Mouse (Mus musculus) megakaryocyte progenitor cell, adult 5-6 weeks (primary cell): ENCODE data around the gene Zfp451. TPM values are rescaled to one million over a fixed set of nuclear protein-coding genes. Genes with fewer than 3 reads are reported as not detected.
A peak's percentile ranks its signal among the peaks of the same experiment; 100 is the strongest.
"Not testable (repeated sequence)": the region's sequence is repeated elsewhere in the genome, so short reads cannot be mapped to it uniquely, and the experiment has no call there.

Experiments
- ATAC-seq: replicated peaks from 2 replicates; pipeline ENCODE4 v1.8.0; 2016; ENCODE audit warnings: mild to moderate bottlenecking, moderate TSS enrichment, inconsistent platforms; ENCODE audit not compliant: poor library complexity
- total RNA-seq, 2 experiments: library from RNA; stranded (forward) in 1 of 2; stranded (reverse) in 1 of 2; fragments of 157-497, 149-512 nt in 1 of 2; fragments of 200-1000 nt in 1 of 2; gene quantifications; 2 replicates each; pipeline versions ENCODE4 v1.2.3 to v1.2.4; 2015 to 2017

Zfp451 gene
- total RNA-seq, 2 experiments from 2014 or later: 19.9 to 53.9 TPM

DNA sequence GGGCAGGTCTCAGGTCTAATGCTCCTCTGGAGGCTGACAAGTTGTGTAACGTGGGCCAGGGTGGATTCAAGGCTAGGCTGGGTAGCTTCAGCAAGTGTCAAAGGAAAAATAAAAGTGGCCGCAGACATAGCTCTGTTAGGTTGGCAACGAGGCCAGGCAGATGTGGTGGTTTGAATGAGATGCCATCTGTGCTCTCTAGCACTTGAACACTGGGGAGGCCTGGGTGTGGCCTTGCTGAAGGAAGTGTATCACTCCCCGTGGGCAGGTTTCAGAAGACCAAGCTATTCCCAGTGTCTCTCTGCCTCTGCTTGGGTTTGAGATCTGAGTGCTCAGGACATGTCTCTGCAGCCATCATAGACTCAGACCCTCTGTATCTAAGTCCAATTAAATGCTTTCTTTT, 55.9 kb downstream of the Zfp451 start:
- peak; percentile 49 for ATAC-seq

DNA sequence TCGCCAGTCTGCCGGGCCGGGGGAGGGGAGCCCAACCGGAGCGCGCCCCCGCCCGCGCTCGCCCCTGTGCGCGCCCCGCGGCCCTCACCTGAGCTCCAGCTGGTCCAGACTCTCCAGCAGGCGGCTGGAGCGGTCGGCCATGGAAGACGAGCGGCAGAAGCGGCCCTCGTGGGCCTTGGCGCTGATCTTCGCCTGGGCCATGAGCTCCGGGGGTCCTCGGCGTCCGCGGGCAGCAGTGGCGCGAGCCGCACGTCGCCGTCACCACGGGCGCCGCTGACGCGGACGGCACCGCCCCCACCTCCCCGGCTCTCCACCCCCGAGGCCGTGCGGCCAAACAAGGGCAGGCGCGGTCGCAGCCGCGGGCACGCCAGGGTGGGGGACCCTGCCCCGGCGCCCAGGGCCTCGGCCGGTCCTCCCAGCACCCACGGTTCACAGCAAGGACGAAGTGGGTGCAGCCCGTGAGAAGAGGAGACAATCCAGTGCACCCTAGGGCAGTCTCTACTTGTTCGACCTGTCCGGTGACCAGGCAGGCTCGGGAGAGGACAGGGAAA, 56.8 kb downstream of the Zfp451 start, which contains the start of gene Bag2:
Bag2 (minus strand) TSS at position 305 of the 551 bp plus-strand sequence.
- ATAC-seq: peak; percentile 60

DNA sequence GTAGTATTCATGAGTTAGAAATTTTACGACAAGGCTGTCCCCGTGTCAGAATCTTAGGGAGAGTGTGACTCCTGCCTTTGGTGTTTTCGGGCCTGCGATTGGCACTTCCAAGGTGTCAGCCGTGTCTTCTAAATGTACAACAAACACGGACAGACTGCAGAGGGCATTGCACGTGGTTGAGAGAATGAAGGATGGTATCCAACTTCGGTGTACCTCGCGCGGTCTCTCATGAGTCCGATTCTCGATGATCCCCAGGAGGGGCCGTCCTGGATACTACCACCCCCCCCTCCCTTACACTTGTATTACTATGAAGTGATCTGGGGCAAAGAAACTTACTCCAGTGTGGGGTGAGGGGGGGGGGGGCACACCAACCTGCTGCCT, 57.4 kb downstream of the Zfp451 start:
- no peak for ATAC-seq

DNA sequence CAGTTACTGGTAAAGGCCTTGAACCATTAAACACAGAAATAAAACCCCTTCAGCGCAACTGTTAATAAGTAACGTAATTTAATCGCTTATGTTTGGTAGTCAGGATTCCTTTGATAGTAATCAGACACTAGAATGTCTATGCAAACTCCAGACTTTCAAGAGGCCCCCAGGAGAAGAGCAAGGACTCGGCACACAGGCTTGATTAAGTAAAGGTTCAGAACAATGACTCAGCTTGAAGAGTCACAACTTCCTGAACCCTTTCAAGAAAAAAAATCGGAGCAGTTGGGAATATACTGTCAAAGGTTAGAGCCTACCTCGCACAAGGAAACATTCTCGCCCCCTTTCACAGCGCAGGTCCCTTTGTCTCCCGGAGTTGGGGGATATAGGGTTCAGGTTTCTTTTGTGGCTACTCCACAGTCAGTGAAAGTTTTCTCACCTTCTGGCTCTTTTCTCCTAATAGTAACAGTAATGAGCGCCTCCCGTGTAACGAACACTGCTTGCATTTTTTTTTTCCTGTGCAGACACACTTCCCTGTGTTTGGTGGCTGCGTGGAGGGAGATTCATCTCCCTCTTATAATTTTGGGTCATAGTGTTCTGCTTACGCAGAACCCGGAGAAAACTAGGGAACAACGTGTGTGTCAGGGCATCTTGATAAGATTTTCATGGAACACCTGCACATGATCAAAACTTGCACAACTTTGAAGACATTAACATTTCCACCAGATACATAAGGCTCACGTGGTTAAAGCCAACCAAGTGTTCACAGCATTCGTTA, 58.0 kb downstream of the Zfp451 start:
- ATAC-seq: peak; percentile 26

DNA sequence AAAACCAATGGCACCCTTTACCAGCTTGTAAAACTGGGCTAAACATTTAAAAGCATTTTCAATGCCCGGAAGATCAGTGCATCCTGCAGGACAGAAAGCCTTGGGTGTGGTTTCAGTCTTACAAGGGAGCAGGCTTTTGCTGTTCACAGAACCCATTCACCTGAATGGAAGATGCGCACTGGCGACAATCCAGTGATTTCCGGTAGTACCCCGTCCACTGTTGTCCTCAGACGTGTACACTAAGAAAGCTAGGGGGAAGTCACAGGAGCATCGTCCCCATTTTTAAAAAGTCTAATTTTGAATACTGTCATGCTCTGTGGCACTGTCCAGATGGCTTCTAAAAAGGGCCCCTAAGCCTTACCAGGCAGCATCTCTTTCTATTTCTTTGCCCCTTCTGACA, 58.6 kb downstream of the Zfp451 start:
- no peak for ATAC-seq

DNA sequence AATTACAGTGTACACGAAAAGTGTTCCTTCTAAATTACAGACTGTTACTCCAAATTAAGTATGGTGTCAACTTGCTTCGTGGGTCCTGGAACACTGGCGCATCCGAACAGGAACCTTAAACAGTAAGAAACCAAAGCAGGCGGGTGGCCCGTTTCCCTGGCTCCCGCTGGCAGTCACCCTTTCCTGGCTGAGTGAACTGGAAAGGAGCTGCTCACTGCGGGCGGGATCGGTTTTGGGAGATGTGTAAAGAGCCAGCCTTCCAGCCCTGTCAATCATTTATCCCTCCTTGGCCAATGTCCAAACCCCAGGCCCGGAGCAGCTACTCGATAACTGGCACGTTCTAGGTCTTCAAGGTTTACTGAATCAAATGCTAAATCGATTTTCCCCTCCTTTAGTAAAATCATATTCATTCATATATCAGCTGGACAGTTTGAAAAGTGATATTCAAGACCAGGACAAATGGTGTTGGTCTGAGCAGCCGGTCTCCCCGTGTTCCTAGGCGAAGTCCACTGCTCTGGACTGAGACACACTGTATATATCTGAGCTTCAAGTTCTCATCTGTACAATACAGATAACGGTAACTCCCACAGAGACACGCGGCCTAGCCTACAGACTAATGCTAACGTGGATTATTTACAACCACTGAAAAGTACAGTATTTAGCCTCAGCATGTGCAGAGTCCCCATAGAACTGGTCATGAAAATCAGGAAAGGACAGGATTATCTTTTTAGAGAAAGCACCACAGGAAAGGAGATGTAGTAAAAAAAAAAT, 59.2 kb downstream of the Zfp451 start:
- peak; percentile 43 for ATAC-seq

DNA sequence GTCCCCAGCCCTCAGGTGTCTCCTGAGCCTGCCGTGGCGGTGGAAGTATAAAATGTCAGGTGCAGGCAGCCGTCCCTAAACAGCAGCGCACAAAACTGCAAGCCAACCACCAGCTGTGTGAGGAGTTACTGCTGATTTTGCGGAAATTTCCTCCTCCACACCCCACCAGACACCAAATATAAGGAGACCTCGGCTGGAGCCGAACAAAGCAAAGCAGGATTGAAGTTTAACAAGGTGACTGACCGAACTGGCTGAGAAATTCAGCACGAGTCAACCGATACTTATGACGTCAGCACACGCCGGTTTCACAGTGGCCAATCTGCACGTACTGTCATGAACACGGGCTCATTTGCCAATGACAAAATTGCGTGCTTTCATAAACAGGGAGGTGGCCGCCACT, 60.3 kb downstream of the Zfp451 start:
- no peak for ATAC-seq

DNA sequence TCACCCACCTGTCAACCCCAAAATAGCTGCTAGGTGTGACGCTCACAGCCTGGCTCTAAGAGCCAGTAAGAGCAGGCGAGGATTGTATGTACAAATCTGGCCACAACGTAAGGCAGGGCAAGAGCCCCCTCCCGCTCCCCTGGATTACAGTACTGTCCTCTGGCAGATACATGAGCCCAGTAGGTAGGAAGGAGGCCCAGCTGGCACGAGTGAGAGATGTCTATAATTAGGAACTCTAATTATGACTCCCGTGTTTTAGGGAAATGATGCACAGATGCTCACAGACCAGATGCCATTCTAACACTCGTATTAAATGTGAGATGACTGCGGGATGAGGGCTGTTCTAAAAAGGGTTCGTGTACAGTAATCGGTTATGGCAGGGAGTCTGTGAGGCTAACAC, 63.1 kb downstream of the Zfp451 start:
- ATAC-seq: no peak

DNA sequence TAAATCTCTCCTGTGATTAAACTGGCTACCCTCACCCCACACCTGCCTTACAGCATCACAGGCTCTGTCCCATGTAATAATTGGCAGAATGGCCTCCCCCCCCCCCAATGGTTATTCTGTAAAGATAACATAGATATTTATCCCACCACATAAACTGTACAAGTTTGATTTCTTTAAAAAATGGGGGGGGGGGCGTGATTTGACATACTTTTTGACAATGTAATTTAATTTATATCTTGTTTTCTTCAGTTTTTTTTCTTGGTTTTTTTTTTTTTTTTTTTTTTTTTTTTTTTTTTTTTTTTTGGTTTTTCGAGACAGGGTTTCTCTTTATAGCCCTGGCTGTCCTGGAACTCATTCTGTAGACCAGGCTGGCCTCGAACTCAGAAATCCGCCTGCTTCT, 64.7 kb downstream of the Zfp451 start:
- ATAC-seq: not testable (repeated sequence)

DNA sequence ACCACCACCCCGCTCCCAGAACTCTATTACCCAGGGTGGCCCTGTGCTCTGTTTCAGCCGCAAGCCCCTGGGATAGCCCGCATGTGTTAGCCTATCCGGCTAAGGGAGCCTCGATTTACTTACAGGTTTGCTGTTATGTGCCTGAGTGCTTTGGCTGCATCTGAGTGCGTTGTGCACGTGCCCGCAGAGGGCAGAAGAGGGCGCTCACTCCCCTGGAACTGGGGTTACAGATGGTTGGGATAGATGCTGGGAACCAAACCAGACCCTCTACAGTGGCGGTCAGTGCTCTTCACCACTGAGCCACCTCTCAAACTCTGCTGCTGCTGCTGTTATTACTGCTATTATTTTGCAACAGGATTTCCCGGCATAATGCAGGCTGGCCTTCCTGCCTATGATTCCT, 65.3 kb downstream of the Zfp451 start:
- ATAC-seq: no peak

DNA sequence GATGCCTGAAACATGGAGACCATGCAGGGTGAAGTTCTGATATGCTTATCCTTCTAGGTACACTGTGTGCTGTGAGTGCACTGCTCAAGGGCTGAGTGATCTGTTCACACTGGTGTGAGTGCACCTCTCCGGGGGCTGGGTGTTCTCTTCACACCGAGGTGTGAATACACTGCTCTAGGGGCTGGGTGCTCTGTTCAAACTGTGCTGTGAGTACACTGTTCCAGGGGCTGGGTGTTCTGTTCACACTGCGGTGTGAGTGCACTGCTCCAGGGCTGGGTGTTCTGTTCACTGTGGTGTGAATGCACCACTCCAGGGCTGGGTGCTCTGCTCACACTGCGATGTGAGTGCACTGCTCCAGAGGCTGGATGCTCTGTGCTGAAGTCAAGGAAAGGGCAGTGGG, 68.5 kb downstream of the Zfp451 start:
- ATAC-seq: no peak

DNA sequence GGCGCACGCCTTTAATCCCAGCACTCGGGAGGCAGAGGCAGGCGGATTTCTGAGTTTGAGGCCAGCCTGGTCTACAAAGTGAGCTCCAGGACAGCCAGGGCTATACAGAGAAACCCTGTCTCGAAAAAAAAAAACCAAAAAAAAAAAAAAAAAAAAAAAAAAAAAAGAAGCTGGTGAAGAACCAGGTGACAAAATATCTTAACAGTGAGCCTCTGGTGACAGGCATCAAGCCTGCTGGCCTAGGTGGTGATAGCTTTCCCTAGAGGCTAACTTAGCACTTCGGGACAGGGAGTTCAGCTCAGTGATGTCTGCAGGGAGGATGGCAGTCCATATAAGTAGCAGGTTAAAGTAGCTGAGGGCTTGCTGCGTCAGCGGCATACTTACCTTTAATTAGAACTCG, 69.6 kb downstream of the Zfp451 start:
- not testable (repeated sequence) for ATAC-seq

DNA sequence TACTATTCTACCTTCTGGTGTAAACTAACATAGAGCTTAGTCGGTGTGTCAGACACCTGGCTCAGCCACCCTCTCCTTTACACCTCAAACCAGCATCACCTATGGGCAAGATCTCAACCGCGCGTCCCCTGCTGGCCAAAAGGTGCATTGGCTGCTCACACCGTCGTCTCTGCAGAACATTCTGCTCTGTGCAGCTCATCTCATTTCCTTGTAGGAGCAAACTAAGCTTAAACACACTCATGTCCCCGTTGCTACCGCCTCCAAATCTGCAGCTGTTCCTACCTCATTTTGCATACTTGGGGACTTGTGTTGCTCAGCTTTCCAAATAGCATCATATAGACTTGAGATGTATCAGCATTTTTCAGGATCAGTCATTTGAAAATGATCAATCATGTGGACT, 71.5 kb downstream of the Zfp451 start:
- peak; percentile 55 for ATAC-seq

DNA sequence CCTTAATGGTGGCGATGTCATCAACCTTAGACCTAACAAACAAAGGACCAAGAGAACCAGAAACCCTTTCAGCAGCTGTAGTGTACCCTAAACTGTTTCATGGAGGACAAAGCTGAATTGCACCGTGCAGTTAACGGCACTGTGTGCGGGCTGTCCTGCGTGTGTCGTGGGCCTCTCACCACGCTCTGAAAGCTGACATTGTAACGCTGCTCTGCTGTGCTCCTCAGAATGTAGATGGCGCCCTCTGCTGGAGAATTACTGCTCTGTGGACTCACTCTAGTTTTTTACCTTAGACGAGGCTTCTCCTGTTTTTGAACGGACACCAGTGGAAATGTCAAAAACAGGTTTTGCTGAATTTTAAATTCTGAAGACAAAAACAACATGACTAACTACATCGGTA, 75.1 kb downstream of the Zfp451 start:
- ATAC-seq: peak; percentile 79

DNA sequence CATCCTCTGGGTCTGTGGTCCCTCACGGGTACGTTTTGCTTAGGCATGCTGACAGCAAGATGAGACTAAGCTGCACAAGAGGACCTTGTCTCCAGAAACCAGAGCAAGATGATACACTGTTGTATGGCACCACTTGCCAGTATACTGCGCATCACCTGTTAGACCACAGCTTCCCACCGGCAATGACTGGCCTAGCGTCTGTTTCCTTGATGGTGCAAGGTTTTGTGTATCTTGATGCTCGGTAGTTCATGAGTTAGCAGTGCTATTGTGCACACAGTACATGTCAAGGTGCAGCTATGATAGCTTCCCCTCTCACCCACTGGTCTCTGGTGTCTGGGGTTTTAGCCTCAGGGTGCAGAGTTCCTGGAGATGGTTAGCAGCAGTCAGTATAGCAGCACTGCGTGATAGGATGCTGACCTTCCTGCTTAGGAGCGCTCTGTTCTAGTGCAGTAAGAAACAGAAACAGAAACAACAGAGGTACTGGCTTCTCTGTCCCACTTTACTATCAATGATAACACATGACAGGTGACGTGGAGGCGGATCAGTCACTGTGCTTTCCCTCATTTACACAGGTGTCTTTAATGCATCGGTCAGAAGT, 75.6 kb downstream of the Zfp451 start:
- peak; percentile 58 for ATAC-seq

DNA sequence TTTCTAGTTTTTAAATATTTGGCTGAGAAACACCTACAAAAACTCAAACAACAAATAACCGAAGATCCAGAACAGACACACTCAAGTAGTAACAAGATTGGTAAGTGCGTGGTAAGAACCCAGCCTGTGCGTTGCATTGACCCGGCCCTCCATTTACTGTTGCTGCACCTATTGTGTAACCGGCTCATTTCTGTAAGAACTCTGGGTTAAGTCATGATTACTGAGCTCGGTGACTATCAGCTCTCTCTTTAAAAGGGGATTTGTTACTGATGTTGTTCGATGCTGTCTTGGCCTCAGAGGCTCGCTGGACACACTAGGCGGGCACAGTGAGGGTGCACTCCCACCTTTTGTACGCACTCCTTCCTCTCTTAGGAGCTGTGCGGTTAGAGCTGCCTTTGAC, 76.1 kb downstream of the Zfp451 start:
- peak; percentile 47 for ATAC-seq

DNA sequence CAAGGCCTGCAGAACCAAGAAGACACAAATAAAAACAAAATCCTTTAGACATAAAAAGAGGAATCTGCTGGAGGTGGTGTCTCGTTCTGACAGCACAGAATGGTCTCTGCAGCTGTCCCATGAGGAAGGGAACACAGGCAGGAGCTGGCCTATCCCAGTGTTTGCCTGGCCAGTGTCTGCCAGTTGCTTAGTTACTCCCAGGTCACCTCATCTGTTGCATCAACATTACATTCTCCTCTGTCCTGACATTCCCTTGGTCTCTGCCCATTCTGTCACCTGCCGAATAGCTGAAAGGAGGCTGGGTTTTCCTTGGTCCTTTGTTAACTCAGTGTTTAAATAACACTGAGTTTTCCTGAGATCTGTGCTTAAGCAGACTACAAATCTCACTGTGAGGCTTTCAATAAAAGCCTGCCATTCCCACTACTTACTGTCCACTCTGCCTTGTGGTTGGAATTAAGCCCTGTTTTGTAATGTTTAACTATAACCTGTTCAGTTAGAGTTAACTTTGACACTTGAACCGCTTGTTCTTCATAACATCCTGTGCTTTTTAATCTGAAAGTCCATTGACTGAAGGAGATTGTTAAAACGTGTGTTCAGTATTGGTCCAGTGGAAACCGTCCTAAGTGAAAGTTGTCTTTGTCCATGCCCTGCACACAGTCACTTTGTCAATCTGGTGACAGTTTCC, 80.3 kb downstream of the Zfp451 start:
- no peak for ATAC-seq

DNA sequence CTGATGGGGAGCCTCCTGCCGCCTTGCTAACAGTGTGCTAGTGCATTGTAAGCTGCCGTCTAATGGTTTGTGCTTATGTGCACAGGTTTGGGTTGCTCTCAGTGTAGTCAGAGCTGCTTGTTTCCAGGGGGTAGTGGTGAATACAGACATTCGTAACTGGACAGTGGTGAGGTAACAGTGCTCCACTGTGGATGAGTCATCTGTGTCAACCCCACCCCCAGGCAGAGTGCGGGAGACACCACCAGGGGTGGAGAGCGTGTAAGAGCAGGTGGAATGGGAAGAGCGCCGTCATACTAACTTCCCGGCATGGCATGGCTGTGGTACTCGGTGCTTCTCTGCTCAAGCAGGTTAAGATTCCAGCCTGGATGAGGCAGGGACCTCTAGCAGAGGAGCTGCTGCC, 81.4 kb downstream of the Zfp451 start:
- peak; percentile 65 for ATAC-seq

DNA sequence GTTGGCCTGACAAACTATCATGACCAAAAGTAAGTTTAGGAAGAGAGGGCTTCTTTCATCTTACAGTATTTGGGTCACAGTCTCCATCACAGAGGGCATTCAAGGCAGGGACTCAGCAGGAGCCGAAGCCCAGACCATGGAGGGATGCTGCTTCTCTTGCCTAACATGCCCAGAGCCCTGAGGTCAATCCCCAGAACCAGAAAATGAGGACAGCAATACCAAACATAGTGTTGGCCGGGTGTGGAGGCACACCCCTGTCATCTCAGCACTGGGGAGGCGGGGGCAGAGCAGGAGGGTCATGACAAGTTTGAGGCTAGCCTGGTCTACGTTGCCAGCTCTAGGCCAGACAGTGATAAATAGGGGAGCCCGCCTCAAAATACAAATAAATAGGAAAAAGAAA, 89.3 kb downstream of the Zfp451 start:
- no peak for ATAC-seq

DNA sequence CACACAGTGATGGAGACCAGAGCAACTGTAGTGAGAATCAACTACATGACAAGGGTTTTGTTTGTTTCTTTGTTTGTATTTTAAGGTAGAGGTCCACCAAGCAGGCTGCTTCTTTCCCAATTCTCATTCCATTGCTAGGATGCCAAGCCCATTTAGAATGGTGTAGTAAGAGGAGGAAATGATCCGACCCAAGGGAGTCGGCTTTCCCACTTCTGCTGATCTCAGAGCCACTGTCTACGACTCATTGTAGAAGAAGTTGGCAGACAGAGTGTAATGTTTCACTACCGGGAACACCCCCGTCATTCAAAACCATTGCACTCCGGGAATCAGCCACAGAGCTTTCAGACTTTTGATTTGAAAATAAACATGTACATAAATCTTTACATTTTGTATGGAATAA, 89.9 kb downstream of the Zfp451 start:
- ATAC-seq: no peak

DNA sequence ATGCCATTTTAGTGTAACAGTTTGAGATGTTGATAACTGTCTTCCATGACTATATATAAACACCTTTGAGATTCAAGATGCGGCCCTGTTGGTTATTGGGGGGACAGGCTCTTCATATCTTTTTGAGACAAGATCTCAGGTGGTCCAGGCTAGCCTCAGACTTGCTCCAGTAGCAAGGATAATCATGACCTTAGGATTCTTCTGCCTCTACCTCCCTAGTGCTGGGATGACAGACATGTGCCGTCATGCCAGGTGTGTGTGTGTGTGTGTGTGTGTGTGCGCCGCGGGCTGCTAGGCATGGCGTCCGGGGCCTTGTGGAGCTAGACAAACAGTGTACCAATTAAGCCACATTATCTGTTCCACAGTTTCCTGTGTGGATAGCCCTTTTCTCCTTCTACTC, 93.4 kb downstream of the Zfp451 start:
- no peak for ATAC-seq
